Mouse (Mus musculus) kidney, embryonic 16.5 days (tissue): ENCODE data around the gene Hist1h2bc. TPM values are rescaled to one million over a fixed set of nuclear protein-coding genes. Genes with fewer than 3 reads are reported as not detected.
A peak's percentile ranks its signal among the peaks of the same experiment; 100 is the strongest.
"Not testable (repeated sequence)": the region's sequence is repeated elsewhere in the genome, so short reads cannot be mapped to it uniquely, and the experiment has no call there.

Experiments
- ATAC-seq: fragments of 200-750 bp; cut with Nextera tagmentation; 2 replicates; pipeline ENCODE4 v1.8.0; 2017; ENCODE audit warnings: moderate TSS enrichment; ENCODE audit not compliant: low FRiP score, low TSS enrichment
- H3K27ac ChIP-seq: fragments of 300-500 bp; sonication (generic); 2 replicates; pipeline ENCODE4 v1.5.1; 2014; ENCODE audit warnings: low read length
- H3K27me3 ChIP-seq: fragments of 300-500 bp; sonication (generic); 2 replicates; pipeline ENCODE4 v1.6.1; 2014; ENCODE audit warnings: low read length, control low read depth, mixed read lengths; ENCODE audit not compliant: insufficient read depth
- H3K36me3 ChIP-seq: fragments of 300-500 bp; sonication (generic); 2 replicates; pipeline ENCODE4 v1.6.1; 2014; ENCODE audit warnings: low read length, control low read depth, mixed read lengths; ENCODE audit not compliant: insufficient read depth
- H3K4me1 ChIP-seq: fragments of 300-500 bp; sonication (generic); 2 replicates; pipeline ENCODE4 v1.6.1; 2014; ENCODE audit warnings: low read length, control low read depth, mixed read lengths; ENCODE audit not compliant: insufficient read depth
- H3K4me2 ChIP-seq: fragments of 300-500 bp; sonication (generic); replicated peaks from 2 replicates; pipeline ENCODE4 v1.6.1; 2014; ENCODE audit warnings: low read depth, low read length
- H3K4me3 ChIP-seq: fragments of 300-500 bp; sonication (generic); 2 replicates; pipeline ENCODE4 v1.5.1; 2014; ENCODE audit warnings: mild to moderate bottlenecking, low read length
- H3K9ac ChIP-seq: fragments of 300-500 bp; sonication (generic); replicated peaks from 2 replicates; pipeline ENCODE4 v1.6.1; 2014; ENCODE audit warnings: low read length
- H3K9me3 ChIP-seq: fragments of 300-500 bp; sonication (generic); 2 replicates; pipeline ENCODE4 v1.6.1; 2016; ENCODE audit warnings: low read length, control low read depth
- WGBS: fragments of 180-500 bp; shearing (Covaris S2); extraction: QIAGEN DNeasy Blood & Tissue Kit; methylation state at CpG from one replicate; pipeline ENCODE4 v1.1.7; 2014; 5-methylcytosine and 5-hydroxymethylcytosine counted together
- polyA plus RNA-seq: library from polyadenylated mRNA; unstranded; fragments of >200 nt; fragmentation: Nextera tagmentation; extraction: Ambion mirVana; gene quantifications from 2 replicates; pipeline ENCODE4 v1.2.1, GENCODE M21; 2015

The Hist1h2bc gene
- polyA plus RNA-seq, 1 experiment from 2014 or later = 78.3 TPM

DNA sequence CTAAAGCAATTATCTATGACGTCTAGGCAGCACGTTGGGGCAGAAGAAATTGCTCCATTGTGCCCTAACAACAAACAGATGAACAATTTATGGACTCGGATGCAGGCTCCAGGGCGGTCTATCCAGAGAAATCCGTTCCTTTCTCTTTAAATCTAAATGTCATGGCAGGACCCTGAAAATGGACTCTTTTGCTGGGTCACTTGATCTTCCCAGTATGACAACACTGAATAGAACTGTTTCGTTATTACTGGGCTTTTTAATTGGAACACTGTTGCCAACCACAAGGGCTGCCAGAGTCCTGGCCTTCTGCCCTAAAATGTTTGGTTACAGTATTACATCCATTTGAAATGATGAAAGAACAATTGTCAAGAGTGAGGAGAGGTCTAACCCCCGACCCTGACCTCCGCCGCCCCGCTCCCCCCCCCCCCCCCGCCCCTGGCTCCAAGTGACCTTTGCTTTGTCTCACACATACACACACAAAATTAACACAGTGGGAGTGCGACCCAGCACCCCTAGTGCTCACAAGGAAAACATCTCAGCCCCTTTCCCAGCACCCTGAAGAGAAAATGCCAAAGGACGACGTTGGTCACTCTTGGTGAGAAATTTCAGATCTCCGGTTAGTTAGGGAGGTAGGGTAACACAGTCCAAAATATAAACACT is 25.8 kb downstream of the Hist1h2bc start:
- Histone ChIP-seq H3K4me3 (peak overlapping the region; percentile 50), H3K9ac (peak overlapping the region; percentile 67), H3K27ac (no peak overlapping the region), H3K4me1 (peaks cover 7% of the 10 kb centered on the region; the same call in 1 of the 2 replicates), H3K9me3 (no peaks in the 10 kb centered on the region), H3K4me2 (peak overlapping the region; percentile 69), H3K36me3 (no peaks in the 10 kb centered on the region), H3K27me3 (no peaks in the 10 kb centered on the region)
- ATAC-seq = no peak
- WGBS = 26% methylated on average over 13 of the region's 15 CpGs

DNA sequence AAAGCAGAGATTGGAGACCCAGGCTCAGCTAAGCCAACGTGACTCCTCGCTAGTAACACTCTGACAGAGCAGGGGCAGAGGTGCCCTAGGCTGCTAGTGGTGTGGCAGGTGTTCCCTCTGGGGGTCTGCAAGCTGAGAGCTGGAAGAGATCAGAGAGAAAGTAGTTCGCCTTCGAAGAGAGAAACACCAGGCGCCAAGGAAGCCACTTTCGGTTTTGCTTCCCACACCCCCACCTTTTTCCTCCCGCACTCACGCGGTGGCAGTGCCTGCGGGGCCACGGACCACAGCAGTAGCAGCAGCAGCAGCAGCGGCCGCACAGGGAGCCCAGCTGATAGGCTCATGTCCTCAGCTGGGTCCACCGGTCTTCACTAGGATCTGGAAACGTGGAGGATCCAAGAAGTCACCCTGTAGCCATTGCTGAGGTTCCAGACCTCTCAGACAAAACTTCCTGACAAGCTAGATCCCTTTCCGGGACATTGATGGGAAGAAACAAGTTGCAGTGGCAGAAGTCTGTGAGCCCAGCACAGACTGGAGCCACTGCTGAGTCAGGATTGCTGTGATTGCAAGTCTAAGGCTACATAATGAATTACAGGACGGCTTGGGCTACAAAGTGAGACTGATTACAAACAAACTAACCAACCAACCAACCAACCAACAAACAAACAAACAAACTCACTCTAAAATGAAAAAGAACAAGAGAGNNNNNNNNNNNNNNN is 26.5 kb downstream of the Hist1h2bc start, which contains the start of gene Hfe:
TSS of gene Hfe (minus strand) at position 481 of the 716 bp plus-strand sequence.
- H3K4me1 ChIP-seq = peaks cover 7% of the 10 kb centered on the region; the same call in 1 of the 2 replicates
- WGBS = 1% methylated on average over 17 of the region's 17 CpGs
- H3K4me2 ChIP-seq = peak within 1 kb of the TSS; percentile 69
- no peaks in the 10 kb centered on the region for H3K36me3 ChIP-seq
- H3K4me3 ChIP-seq = peak within 1 kb of the TSS; percentile 50
- peak within 1 kb of the TSS; percentile 67 for H3K9ac ChIP-seq
- H3K27me3 ChIP-seq = no peaks in the 10 kb centered on the region
- peak; percentile 78 for ATAC-seq
- no peaks in the 10 kb centered on the region for H3K9me3 ChIP-seq
- no peak within 1 kb of the TSS; the same call in 1 of the 2 replicates for H3K27ac ChIP-seq

DNA sequence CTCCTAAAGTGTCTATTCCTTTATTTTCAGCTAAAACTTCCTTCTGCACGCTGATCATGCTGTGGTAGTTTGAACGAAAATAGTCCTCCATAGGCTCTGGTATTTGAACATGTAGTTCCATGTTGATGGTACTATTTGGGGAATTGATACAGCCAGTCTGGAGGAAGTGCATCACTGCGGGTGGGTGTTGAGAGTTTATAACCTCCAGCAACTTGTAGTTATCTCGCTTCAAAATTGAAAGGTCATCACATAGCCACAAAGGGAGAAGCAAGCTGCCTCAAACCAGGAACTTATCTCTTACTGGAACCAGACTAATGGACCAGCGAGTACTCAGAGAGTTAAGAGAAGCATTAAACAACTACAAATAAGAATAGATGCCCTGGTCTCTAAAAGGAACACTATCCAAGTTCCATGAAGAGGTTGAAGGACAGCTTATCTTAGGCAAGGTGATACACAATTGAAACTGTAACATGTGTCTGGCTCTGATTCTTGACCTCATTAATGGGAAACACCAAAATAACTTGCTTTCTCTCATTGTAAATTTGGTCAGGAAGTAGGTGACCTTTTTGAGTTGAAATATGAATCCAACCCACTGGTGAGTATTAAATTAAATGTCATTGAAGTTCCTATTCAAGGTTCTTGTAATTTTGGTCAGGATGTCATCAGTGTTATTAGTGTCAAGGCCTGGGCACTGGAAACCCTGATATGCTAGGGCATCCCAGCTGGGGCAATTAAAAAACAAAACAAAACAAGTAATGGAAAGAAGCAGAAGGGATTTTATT is 32.5 kb downstream of the Hist1h2bc start:
- no peaks in the 10 kb centered on the region for H3K27me3 ChIP-seq
- WGBS = 87% methylated on average over 5 of the region's 5 CpGs
- no peak overlapping the region for H3K4me2 ChIP-seq
- ATAC-seq = no peak
- no peak overlapping the region for H3K27ac ChIP-seq
- no peaks in the 10 kb centered on the region for H3K9me3 ChIP-seq
- no peak overlapping the region for H3K4me3 ChIP-seq
- no peak overlapping the region for H3K9ac ChIP-seq
- H3K36me3 ChIP-seq = no peaks in the 10 kb centered on the region
- H3K4me1 ChIP-seq = no peaks in the 10 kb centered on the region

GRCm38 (mm10) chr13:23717176-23717575 is 33.2 kb downstream of the Hist1h2bc start:
- no peak for ATAC-seq
- Histone ChIP-seq H3K27ac (no peak overlapping the region), H3K9me3 (no peaks in the 10 kb centered on the region), H3K4me3 (no peak overlapping the region), H3K27me3 (no peaks in the 10 kb centered on the region), H3K4me1 (no peaks in the 10 kb centered on the region), H3K36me3 (no peaks in the 10 kb centered on the region), H3K4me2 (no peak overlapping the region), H3K9ac (no peak overlapping the region)
- 55% methylated on average over 11 of the region's 11 CpGs for WGBS

DNA sequence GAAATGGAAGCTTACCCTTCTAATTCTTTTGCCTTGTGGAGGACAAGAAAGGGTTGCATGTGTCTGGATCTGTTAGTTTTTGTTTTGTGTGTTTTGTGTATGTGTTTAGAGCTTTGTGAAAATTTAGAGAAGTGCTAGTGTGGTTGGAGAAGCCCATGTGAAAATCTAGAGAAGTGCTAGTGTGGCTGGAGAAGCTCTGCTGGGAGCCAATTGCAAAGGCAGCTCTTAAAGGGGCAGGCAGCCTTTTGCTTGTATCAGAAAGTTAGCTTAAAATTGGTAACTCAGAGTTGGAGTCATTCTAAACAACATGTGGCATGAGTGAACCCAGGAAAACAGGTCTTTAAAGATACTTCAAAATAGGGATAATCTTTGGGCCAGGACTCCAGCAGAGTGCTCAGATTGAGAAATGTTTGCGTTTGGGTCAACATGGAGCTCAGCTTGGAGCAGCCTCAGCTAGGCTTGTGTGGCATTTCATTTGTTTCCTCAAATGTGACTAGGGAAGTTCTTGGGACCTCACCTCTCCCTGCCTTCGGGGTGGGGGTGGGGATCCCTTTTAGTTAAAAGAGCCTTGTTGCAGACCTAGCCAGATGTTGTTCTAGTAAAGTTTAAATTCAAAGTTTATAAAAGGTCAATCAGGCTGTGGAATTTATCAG is 33.7 kb downstream of the Hist1h2bc start:
- not testable (repeated sequence) for H3K9me3 ChIP-seq, H3K9ac ChIP-seq, H3K4me1 ChIP-seq, H3K27me3 ChIP-seq, ATAC-seq, H3K4me2 ChIP-seq, H3K4me3 ChIP-seq, H3K27ac ChIP-seq, H3K36me3 ChIP-seq
- 28% methylated on average over 2 of the region's 2 CpGs for WGBS

- WGBS = 81% methylated on average over 4 of the region's 4 CpGs
- no peaks in the 10 kb centered on the region for H3K9me3 ChIP-seq
- H3K4me1 ChIP-seq = no peaks in the 10 kb centered on the region
- H3K4me2 ChIP-seq = no peak overlapping the region
- no peak overlapping the region for H3K27ac ChIP-seq
- no peaks in the 10 kb centered on the region for H3K27me3 ChIP-seq
- no peak for ATAC-seq
- no peak overlapping the region for H3K4me3 ChIP-seq
- H3K36me3 ChIP-seq = no peaks in the 10 kb centered on the region
- H3K9ac ChIP-seq = no peak overlapping the region
These were observed 40.2 kb downstream of the Hist1h2bc start for GRCm38 (mm10) chr13:23724239-23724638.

GRCm38 (mm10) chr13:23725213-23725612 is 41.2 kb downstream of the Hist1h2bc start:
- H3K9ac ChIP-seq = no peak overlapping the region
- no peaks in the 10 kb centered on the region for H3K27me3 ChIP-seq
- H3K9me3 ChIP-seq = no peaks in the 10 kb centered on the region
- no CpG with 5 or more reads among the region's 1 CpGs for WGBS
- no peaks in the 10 kb centered on the region for H3K36me3 ChIP-seq
- H3K4me2 ChIP-seq = no peak overlapping the region
- no peak for ATAC-seq
- no peak overlapping the region for H3K27ac ChIP-seq
- no peak overlapping the region for H3K4me3 ChIP-seq
- H3K4me1 ChIP-seq = no peaks in the 10 kb centered on the region

- H3K27ac ChIP-seq = no peak overlapping the region
- ATAC-seq = no peak
- WGBS = 92% methylated on average over 18 of the region's 18 CpGs
These were observed 44.6 kb downstream of the Hist1h2bc start for GRCm38 (mm10) chr13:23728472-23729191.

DNA sequence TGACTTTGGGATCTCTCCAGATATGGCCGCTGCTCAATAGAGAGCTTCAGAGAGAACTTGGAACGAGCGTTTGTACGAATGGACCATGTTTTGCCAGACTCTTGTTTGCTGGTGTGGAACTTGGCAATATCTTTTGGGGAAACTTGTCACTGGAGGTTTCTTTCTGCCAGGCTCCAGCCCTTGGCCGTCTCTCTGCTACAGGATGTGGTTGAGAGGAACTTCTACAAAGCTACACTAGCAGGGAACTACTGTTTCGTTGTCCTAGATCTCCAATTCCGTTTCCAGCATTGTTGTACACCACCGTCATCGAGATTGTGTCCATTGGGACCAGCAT is 45.2 kb downstream of the Hist1h2bc start:
- ATAC-seq = no peak
- Histone ChIP-seq H3K4me2 (no peak overlapping the region), H3K4me1 (peaks cover 3% of the 10 kb centered on the region; the same call in 1 of the 2 replicates), H3K4me3 (no peak overlapping the region), H3K9me3 (no peaks in the 10 kb centered on the region), H3K9ac (no peak overlapping the region), H3K27ac (no peak overlapping the region), H3K27me3 (no peaks in the 10 kb centered on the region), H3K36me3 (no peaks in the 10 kb centered on the region)
- WGBS = 94% methylated on average over 9 of the region's 9 CpGs

More at GRCm38 (mm10) chr13:23728472-23729191, 44.6 kb downstream of the Hist1h2bc start:
- H3K4me2 ChIP-seq = no peak overlapping the region
- no peaks in the 10 kb centered on the region for H3K9me3 ChIP-seq
- H3K36me3 ChIP-seq = no peaks in the 10 kb centered on the region
- peaks cover 3% of the 10 kb centered on the region; the same call in 1 of the 2 replicates for H3K4me1 ChIP-seq
- no peak overlapping the region for H3K4me3 ChIP-seq
- no peaks in the 10 kb centered on the region for H3K27me3 ChIP-seq
- H3K9ac ChIP-seq = no peak overlapping the region
